Mouse (Mus musculus): ENCODE data around the gene Cfap77. TPM values are rescaled to one million over a fixed set of nuclear protein-coding genes. Genes with fewer than 3 reads are reported as not detected.

The Cfap77 gene
- total RNA-seq, 2 experiments from 2014 or later = 0.42 to 0.66 TPM

DNA sequence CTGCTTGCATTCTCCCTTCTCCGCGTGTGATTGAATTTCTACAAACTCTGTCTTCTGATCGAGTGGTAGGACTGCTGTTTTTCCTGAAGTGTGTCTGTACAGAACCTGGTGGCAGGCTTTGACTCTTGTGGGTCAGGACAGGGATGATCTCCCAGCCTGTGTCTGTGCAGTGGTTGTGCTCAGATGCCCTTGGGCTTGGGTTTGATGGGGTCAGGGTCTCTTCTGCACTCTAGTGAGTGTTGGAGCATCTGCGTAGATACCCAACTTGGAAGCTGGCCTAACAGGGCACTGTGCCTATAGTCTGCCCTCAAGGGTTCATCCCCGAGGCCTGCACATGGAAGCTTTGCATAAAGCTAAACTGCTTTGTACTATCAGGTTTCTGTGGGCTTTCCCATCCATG, 151.0 kb downstream of the Cfap77 start:
- DNase-seq = peak; percentile 41

DNA sequence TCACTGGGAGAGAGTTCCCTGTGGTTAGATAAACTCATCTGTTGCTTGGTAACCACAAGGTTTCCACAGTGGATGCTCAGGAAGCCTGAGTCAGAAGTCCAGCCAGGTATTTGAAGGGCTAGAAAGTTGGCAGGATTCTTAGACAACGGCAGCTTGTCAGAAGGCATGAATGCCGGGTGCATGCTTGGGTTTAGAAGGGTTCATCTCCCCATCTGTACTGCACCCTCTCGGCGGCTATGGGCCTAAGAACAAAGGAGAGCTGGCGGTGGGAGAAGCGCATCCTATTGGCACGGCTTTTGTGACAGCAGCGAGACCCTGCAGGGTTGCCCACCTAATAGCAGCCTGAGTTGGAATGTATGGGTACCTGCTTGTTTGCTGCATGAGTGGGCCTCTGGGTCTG, 152.6 kb downstream of the Cfap77 start:
- no peak for DNase-seq

DNA sequence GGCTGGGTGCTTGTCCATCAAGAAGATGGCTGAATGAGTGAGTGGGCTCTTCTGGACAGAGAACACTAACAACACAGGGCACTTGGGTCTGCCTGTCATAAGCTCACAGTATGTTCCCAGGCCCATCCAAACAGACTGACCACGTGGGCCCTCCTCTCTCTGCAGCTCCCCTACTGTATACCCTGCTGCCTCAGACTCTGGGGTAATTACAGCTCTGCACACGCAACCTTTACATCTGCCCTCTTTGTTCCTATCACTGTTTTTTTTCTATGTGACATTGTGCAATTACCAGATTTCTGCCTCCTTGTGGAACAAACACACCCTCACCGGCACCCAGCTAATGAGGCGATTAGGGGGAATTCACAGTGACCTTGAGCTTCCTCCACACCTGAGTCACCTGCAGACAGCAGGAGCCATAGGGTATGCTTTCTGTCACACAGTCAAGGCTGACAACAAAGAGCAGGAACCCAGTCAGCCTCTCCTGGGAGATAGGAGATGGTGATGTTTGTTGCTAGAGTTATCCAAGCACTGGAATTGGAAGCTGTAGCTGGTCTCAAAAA, 157.4 kb downstream of the Cfap77 start:
- no peak for DNase-seq

DNA sequence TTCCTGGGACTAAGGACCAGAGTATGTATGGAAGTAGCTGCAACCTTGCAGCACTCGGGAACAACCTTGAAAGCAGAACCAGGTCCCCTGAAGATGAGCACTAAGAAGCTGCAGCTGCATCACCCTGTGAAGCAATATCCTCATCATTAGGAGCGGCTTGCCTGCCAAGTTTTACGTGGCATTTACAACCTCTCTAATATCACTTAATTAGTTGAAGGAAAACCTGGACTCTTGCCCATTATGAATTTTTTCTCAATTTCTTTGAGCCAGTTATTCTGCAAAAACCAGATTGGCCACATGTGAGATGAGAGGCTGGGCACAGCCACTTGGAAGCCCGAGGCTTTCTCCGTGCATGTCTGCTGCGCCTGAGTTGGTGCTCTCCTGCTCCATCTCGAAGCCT, 159.0 kb downstream of the Cfap77 start:
- no peak for DNase-seq

GRCm38 (mm10) chr2:28893526-28893925, 161.3 kb downstream of the Cfap77 start:
- no peak for DNase-seq

DNA sequence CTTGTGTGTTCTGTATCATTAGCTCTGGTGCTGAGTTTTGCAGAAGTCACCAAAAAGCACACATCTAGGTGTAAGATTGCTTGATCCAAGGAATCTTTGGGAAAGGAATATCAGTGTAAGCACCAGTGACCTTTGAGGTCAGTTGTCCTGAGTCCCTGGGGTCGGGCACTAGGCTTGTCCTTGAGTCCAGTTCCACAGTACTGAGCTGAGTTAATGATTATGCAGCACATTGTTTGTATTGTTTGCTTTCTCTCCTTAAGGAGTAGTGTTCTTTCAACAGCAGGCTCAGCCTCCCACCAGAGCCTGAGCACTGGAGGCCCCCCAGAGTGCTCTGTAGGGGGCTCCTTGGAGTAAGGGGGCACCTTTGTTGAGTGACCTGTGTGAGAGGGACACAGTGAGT, 162.1 kb downstream of the Cfap77 start:
- no peak for DNase-seq

- no peak for DNase-seq
These were observed 170.0 kb downstream of the Cfap77 start for GRCm38 (mm10) chr2:28884914-28885313.

DNA sequence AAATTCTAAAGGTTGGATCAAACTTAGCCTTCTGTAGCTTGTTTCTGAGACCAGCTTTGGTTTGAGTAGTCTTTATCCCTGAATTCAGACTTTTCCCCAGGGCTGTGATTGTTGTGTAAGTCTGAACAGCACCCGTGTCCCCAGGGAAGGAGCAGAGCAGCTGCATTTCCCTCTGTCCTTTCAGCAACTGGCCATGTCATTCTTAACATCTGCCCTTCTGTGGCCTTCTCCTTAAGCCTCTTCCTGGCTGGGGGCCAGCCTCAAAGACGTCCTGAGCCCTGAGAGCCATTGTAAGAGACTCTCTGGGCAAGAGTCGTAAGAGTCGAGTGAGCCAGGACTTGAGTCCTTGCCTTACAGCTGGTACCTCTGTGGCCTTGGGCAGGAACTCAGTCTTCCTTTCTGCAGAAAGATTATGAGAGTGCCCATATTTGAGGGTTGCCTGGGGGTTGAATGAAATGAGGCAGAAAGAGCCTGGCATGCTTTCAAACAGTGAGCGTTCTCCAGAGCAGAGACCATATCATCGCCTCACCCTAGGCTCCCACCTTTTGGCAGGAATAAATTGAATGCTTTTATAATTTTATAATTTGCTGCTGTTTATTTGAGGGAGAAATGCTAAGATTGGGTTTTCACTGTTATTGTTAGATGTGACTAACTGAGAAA, 171.9 kb downstream of the Cfap77 start:
- peak; percentile 14 for DNase-seq

- no peak for DNase-seq
These were observed 172.8 kb downstream of the Cfap77 start for GRCm38 (mm10) chr2:28882047-28882446.

GRCm38 (mm10) chr2:28881275-28881674, 173.6 kb downstream of the Cfap77 start:
- peak; percentile 48 for DNase-seq

Other genes starting within 250 kb of the Cfap77 start
- 10 to 100 TPM; 27.9 to 30.4 TPM for gene Gtf3c4, start 214.7 kb downstream of the Cfap77 start, total RNA-seq (2021)
- 1 to 10 TPM; 7.3 to 7.8 TPM for gene Ddx31, start 214.7 kb downstream of the Cfap77 start, total RNA-seq (2021)
- gene Barhl1, start 138.4 kb downstream of the Cfap77 start, total RNA-seq (2021) = under 1 TPM; 0.12 to 0.24 TPM
- gene Ttf1, start 5.2 kb upstream of the Cfap77 start, total RNA-seq (2021) = 10 to 100 TPM in 1 of 2 experiments, 1 to 10 TPM in 1; 9.8 to 13.3 TPM
- gene Setx, start 69.1 kb upstream of the Cfap77 start, total RNA-seq (2021) = 10 to 100 TPM; 32.9 to 36.0 TPM
- gene Ntng2, start 197.9 kb upstream of the Cfap77 start, total RNA-seq (2021) = 10 to 100 TPM; 16.2 to 24.2 TPM

All from adrenal gland, postnatal 10 days (tissue).